ENCODE assay signal across 9 mouse cellular contexts in genomic region chr7:128388968-128389367, GRCm38 (mm10). TPM values are rescaled to one million over a fixed set of nuclear protein-coding genes. Genes with fewer than 3 reads are reported as not detected.
DNase-seq lines count a peak whose midpoint lies in the region; ATAC-seq and TF ChIP-seq lines count a peak whose summit lies in the region.
"Had no signal": no experiment of that assay in that cellular context is flagged by ENCODE, and none has a peak within 500 bp of the region (broad histone marks: within the 10 kb centered on the region; RNA-seq: fewer than 3 reads in every experiment).

No protein-coding gene starts in this region.

- no peaks in the 10 kb centered on the region for H3K9me3 ChIP-seq in intestine, embryonic 15.5 days
- H3K9me3 ChIP-seq: neural tube, embryonic 12.5 days had no signal

- no peak for TF ChIP-seq CTCF in gastrocnemius, adult 2 months (IDR thresholded peaks at IDR 0.05)
- TF ChIP-seq CTCF in lung, adult 2 months (IDR thresholded peaks at IDR 0.05; ENCODE audit: insufficient read depth, low read length) = no peak

- H3K4me1 ChIP-seq in intestine, embryonic 15.5 days (replicated peaks) = peaks cover 20% of the 10 kb centered on the region
- H3K4me1 ChIP-seq in lung, adult 2 months (ENCODE audit: control insufficient read depth, insufficient read depth, low read length) = no peaks in the 10 kb centered on the region

- 0 out of 2 replicates have a peak overlapping the region, but pooled peaks have one; percentile 14 for H3K4me2 ChIP-seq in intestine, embryonic 15.5 days (replicated peaks)
- H3K4me2 ChIP-seq: neural tube, embryonic 12.5 days had no signal

- H3K9ac ChIP-seq in intestine, embryonic 15.5 days = no peak overlapping the region
- H3K9ac ChIP-seq: neural tube, embryonic 12.5 days had no signal

- peak; percentile 75 for ATAC-seq in intestine, embryonic 15.5 days

- intact Hi-C loops in gastrocnemius, adult 2 months (cut with DNase I) = no loop called here

- DNase-seq in spleen, postnatal 4 days (ENCODE audit: low spot score in 2 of 2) = peak; percentile 79 to 85
- DNase-seq in spleen, adult 18-20 months = no peak
- DNase-seq in gastrocnemius, adult 2 months = peak; percentile 88
- peak; percentile 26 for DNase-seq in lung, adult 2 months
- DNase-seq in urinary bladder, adult 2 months (ENCODE audit: low spot score) = peak; percentile 21
- no peak for DNase-seq in cerebellum, adult 9-11 months
- no peak for DNase-seq in layer of hippocampus, postnatal 14 days (ENCODE audit: low spot score in 2 of 2)

- H3K36me3 ChIP-seq in intestine, embryonic 15.5 days = no peaks in the 10 kb centered on the region
- H3K36me3 ChIP-seq: neural tube, embryonic 12.5 days had no signal

- peak overlapping the region; percentile 24; the same call in 1 of the 2 replicates for H3K27ac ChIP-seq in gastrocnemius, adult 2 months
- peak overlapping the region; percentile 9; the same call in 1 of the 2 replicates for H3K27ac ChIP-seq in intestine, embryonic 15.5 days
- H3K27ac ChIP-seq: neural tube, embryonic 12.5 days had no signal

- 0 out of 2 replicates have a peak overlapping the region, but pooled peaks have one; percentile 13 for H3K4me3 ChIP-seq in gastrocnemius, adult 2 months
- no peak overlapping the region for H3K4me3 ChIP-seq in intestine, embryonic 15.5 days (replicated peaks)
- no peak overlapping the region for H3K4me3 ChIP-seq in lung, adult 2 months (replicated peaks; ENCODE audit: extremely low read depth, low read depth, low read length)
- H3K4me3 ChIP-seq: neural tube, embryonic 12.5 days had no signal

- no peak for TF ChIP-seq POLR2A in lung, adult 2 months (IDR thresholded peaks at IDR 0.05; ENCODE audit: borderline replicate concordance, extremely low read depth, low read depth, low read length)

- no peaks in the 10 kb centered on the region for H3K27me3 ChIP-seq in intestine, embryonic 15.5 days (replicated peaks)
- H3K27me3 ChIP-seq: neural tube, embryonic 12.5 days had no signal

- 22% methylated on average over 7 of the region's 7 CpGs for WGBS in intestine, embryonic 15.5 days
- WGBS in lung, adult 2 months = 23% methylated on average over 7 of the region's 7 CpGs

RNA-seq across cellular contexts. Expression of gene Rgs10, which starts 29.6 kb away (rescaled TPM):
- 1 to 10 TPM; 2.0 to 4.8 TPM for total RNA-seq in gastrocnemius, adult 2 months (2021)
- 26.4 and 30.5 TPM in 2 replicates for polyA plus RNA-seq in intestine, embryonic 15.5 days (2015; fragmentation: Nextera tagmentation; extraction: Ambion mirVana)
- 11.1 and 13.7 TPM in 2 replicates for polyA plus RNA-seq in lung, adult 2 months (2012; rRNA removed)
- polyA plus RNA-seq in urinary bladder, adult 2 months (2012; rRNA removed) = 35.7 and 36.2 TPM in 2 replicates
- 10 to 100 TPM; 46.5 to 55.4 TPM for total RNA-seq in layer of hippocampus, postnatal 14 days (2021)

Comparison
In these comparisons a context has a peak if more than half of its experiments do, and no peak if none do; other contexts are left out.
1. DNase-seq: peak in spleen, postnatal 4 days (2 of 2), gastrocnemius, adult 2 months (single experiment), lung, adult 2 months (single experiment) and urinary bladder, adult 2 months (single experiment); none in spleen, adult 18-20 months (0 of 2), cerebellum, adult 9-11 months (single experiment) and layer of hippocampus, postnatal 14 days (0 of 2).